Mouse (Mus musculus) heart, adult 2 months (tissue): ENCODE results near the gene Mfsd7a.

Source experiments
- EP300 ChIP-seq: fragments of 200-500 bp; IDR thresholded peaks from 2 replicates; pipeline ENCODE4 v1.6.1; 2011; ENCODE audit warnings: low read depth, low read length, control low read depth; ENCODE audit not compliant: insufficient read depth
- POLR2A ChIP-seq: fragments of 200-500 bp; IDR thresholded peaks from 2 replicates; pipeline ENCODE4 v1.6.1; 2011; ENCODE audit warnings: mild to moderate bottlenecking, low read depth, low read length, control low read depth; ENCODE audit not compliant: insufficient read depth

DNA sequence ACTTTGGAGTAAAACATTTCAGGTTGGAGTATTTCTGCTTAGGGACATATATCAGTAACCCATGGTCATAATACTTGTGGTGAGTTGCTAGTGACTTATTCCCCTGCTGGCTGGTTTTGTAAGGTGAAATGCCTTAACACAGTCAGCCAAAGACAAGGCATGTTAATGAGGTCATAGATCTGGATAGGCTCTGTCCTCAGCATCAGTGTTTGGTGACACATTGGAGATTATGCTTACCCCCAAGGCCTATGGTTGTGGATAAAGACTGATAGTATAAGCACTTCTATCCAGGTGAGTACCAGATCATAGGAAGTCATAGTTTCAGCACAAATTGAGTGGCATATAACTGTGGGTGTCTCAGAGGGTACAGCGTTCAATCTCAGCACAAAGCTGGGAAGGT lies 18.0 kb upstream of the Mfsd7a start:
- TF ChIP-seq POLR2A (no peak), EP300 (no peak)
